Mouse (Mus musculus): ENCODE measurements around the gene Hnrnpa3.

GRCm38 (mm10) chr2:75691316-75691715, 32.3 kb downstream of the Hnrnpa3 start:
- TF ChIP-seq MAFK (IDR thresholded peaks at IDR 0.05; ENCODE audit: borderline replicate concordance, low read depth, low read length) (no peak), HCFC1 (IDR thresholded peaks at IDR 0.05; ENCODE audit: low read depth, low read length) (no peak), CTCF (IDR thresholded peaks at IDR 0.05 in 2 of 3, conservative IDR thresholded peaks at IDR 0.05 in 1 of 3; ENCODE audit: control insufficient read depth in 1 of 3, insufficient read depth in 1 of 3, low read depth in 2 of 3, low read length in 3 of 3, poor library complexity in 1 of 3, severe bottlenecking in 1 of 3) (no peak), ELF1 (IDR thresholded peaks at IDR 0.05; ENCODE audit: low read depth, low read length) (no peak), TBP (IDR thresholded peaks at IDR 0.05; ENCODE audit: low read depth, low read length) (no peak), BHLHE40 (IDR thresholded peaks at IDR 0.05; ENCODE audit: borderline replicate concordance, low read depth, low read length) (no peak), USF1 (IDR thresholded peaks at IDR 0.05; ENCODE audit: low read depth, low read length) (no peak), GATA1 (IDR thresholded peaks at IDR 0.05; ENCODE audit: low read depth, low read length) (no peak), JUND (IDR thresholded peaks at IDR 0.05; ENCODE audit: low read depth, low read length) (no peak), ZNF384 (IDR thresholded peaks at IDR 0.05; ENCODE audit: low read depth, low read length) (no peak), USF2 (IDR thresholded peaks at IDR 0.05; ENCODE audit: borderline replicate concordance in 1 of 2, insufficient read depth in 1 of 2, low read depth in 1 of 2, low read length in 2 of 2) (no peak), POLR2A (IDR thresholded peaks at IDR 0.05; ENCODE audit: control insufficient read depth in 1 of 2, insufficient read depth in 1 of 2, low read depth in 1 of 2, low read length in 2 of 2, poor library complexity in 1 of 2) (peak in 1 of 2 experiments; percentile 5; a peak in 1 of 4 replicates)
